10 mouse cellular contexts compared by ENCODE assay signal in the genomic region with DNA sequence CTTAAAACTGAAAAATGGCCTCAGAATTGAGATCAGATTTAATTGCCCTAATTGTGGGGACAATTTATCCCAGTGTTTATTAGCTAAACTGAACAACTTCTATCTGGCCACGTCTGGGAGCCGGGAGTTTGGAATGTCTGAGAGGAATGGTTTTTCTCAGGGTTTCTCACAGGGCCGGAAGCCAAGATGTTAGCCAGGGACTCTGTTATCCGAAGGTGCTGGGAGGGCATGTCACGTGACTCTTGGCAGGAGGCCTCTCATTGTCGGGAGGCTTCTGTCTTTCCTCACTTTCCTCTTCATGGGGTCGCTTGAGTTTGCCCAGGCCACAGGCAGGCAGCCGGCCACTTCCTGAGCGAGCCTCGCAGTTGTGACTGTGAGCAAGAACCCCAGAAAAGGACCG. TPM values are rescaled to one million over a fixed set of nuclear protein-coding genes. Genes with fewer than 3 reads are reported as not detected.
DNase-seq lines count a peak whose midpoint lies in the region; ATAC-seq and TF ChIP-seq lines count a peak whose summit lies in the region.
"Had no signal": no experiment of that assay in that cellular context is flagged by ENCODE, and none has a peak within 500 bp of the region (broad histone marks: within the 10 kb centered on the region; RNA-seq: fewer than 3 reads in every experiment).

No protein-coding gene starts in this region.

- H3K27ac ChIP-seq in forebrain, postnatal 0 days (ENCODE audit: low read depth, low read length) = no peak overlapping the region
- no peak overlapping the region for H3K27ac ChIP-seq in kidney, adult 2 months (ENCODE audit: insufficient read depth, low read depth, low read length)
- H3K27ac ChIP-seq: neural tube, embryonic 12.5 days had no signal

- no peaks in the 10 kb centered on the region for H3K36me3 ChIP-seq in forebrain, postnatal 0 days (ENCODE audit: insufficient read depth)
- H3K36me3 ChIP-seq in kidney, adult 2 months (ENCODE audit: control insufficient read depth, insufficient read depth, low read length) = no peaks in the 10 kb centered on the region
- no peaks in the 10 kb centered on the region for H3K36me3 ChIP-seq in myocyte (ENCODE audit: control insufficient read depth, insufficient read depth)
- H3K36me3 ChIP-seq: neural tube, embryonic 12.5 days had no signal

- peak; percentile 47 for DNase-seq in left cerebral cortex, postnatal 4 days
- DNase-seq in left cerebral cortex, adult 9 months (ENCODE audit: low spot score in 2 of 2) = no peak
- no peak for DNase-seq in forebrain, postnatal 0 days
- peak; percentile 69 for DNase-seq in kidney, adult 2 months
- no peak for DNase-seq in layer of hippocampus, adult 11-12 months (ENCODE audit: low spot score)
- DNase-seq in urinary bladder, postnatal 10 days (ENCODE audit: low spot score) = no peak
- no peak for DNase-seq in gastrocnemius, postnatal 36 days

- H3K9ac ChIP-seq in forebrain, postnatal 0 days = no peak overlapping the region
- H3K9ac ChIP-seq: neural tube, embryonic 12.5 days had no signal

- H3K79me2 ChIP-seq in myocyte (ENCODE audit: control insufficient read depth, insufficient read depth) = no peaks in the 10 kb centered on the region

- H3K27me3 ChIP-seq in forebrain, postnatal 0 days (ENCODE audit: insufficient read depth, low read length) = no peaks in the 10 kb centered on the region
- H3K27me3 ChIP-seq in kidney, adult 2 months (replicated peaks; ENCODE audit: control insufficient read depth, insufficient read depth, low read length) = no peaks in the 10 kb centered on the region
- H3K27me3 ChIP-seq in myocyte (ENCODE audit: control insufficient read depth, insufficient read depth, insufficient read length) = peaks cover 15% of the 10 kb centered on the region
- H3K27me3 ChIP-seq: neural tube, embryonic 12.5 days had no signal

- H3K9me3 ChIP-seq in forebrain, postnatal 0 days (ENCODE audit: low read length) = no peaks in the 10 kb centered on the region
- H3K9me3 ChIP-seq: neural tube, embryonic 12.5 days had no signal

- no peak for TF ChIP-seq POLR2A in kidney, adult 2 months (IDR thresholded peaks at IDR 0.05; ENCODE audit: low read depth, low read length)
- no peak for TF ChIP-seq POLR2A in myocyte (IDR thresholded peaks at IDR 0.05; ENCODE audit: insufficient read length, low read depth)

- H3ac ChIP-seq in myocyte (ENCODE audit: control insufficient read depth, insufficient read length) = no peak overlapping the region

- WGBS in forebrain, postnatal 0 days = 11% methylated on average over 11 of the region's 11 CpGs
- WGBS in kidney, adult 2 months = 32% methylated on average over 11 of the region's 11 CpGs

- no peaks in the 10 kb centered on the region for H3K4me1 ChIP-seq in forebrain, postnatal 0 days (ENCODE audit: insufficient read depth)
- no peaks in the 10 kb centered on the region for H3K4me1 ChIP-seq in kidney, adult 2 months (ENCODE audit: control insufficient read depth, insufficient read depth, low read length)

- TF ChIP-seq CTCF in forebrain, postnatal 0 days (IDR thresholded peaks at IDR 0.05; ENCODE audit: low read depth) = no peak
- TF ChIP-seq CTCF in kidney, adult 2 months (conservative IDR thresholded peaks at IDR 0.05; ENCODE audit: insufficient read depth, insufficient read length, low read depth, low read length) = no peak

- peak; percentile 18; the same call in 1 of the 2 replicates for ATAC-seq in forebrain, postnatal 0 days

- no peak overlapping the region for H3K4me2 ChIP-seq in forebrain, postnatal 0 days (ENCODE audit: low read depth)
- H3K4me2 ChIP-seq in myocyte (ENCODE audit: low read depth) = no peak overlapping the region
- H3K4me2 ChIP-seq: neural tube, embryonic 12.5 days had no signal

- no peak overlapping the region for H3K4me3 ChIP-seq in forebrain, postnatal 0 days (ENCODE audit: low read depth, low read length)
- no peak overlapping the region for H3K4me3 ChIP-seq in kidney, adult 2 months (ENCODE audit: insufficient read depth, low read depth, low read length)
- no peak overlapping the region for H3K4me3 ChIP-seq in myocyte
- H3K4me3 ChIP-seq: erythroblast, embryonic 14.5 days; neural tube, embryonic 12.5 days had no signal

- intact Hi-C loops in left cerebral cortex, postnatal 4 days (cut with DNase I) = no loop called here
- intact Hi-C loops in gastrocnemius, postnatal 36 days (cut with DNase I) = no loop called here

TF ChIP-seq in myocyte, 11 proteins besides CTCF, POLR2A, EP300 and RAD21:
- peak; percentile 49 for TF ChIP-seq USF1 (IDR thresholded peaks at IDR 0.05; ENCODE audit: low read depth)
- TF ChIP-seq REST (IDR thresholded peaks at IDR 0.05; ENCODE audit: insufficient read depth, insufficient read length) = no peak

RNA-seq across cellular contexts. Expression of a gene that starts 31.7 kb away (rescaled TPM):
- total RNA-seq in left cerebral cortex, postnatal 4 days (2021) = 10 to 100 TPM; 46.7 to 46.8 TPM
- 56.1 and 63.5 TPM in 2 replicates for total RNA-seq in forebrain, postnatal 0 days (2014; rRNA removed)
- 34.7 and 47.3 TPM in 2 replicates for polyA plus RNA-seq in forebrain, postnatal 0 days (2015; fragmentation: Nextera tagmentation; extraction: Ambion mirVana)
- polyA plus RNA-seq in kidney, adult 2 months (2012; rRNA removed) = 43.1 and 43.5 TPM in 2 replicates
- 40.4 TPM for polyA plus RNA-seq in myocyte (2012; fragmentation: generic; extraction: Trizol)
- 1 to 10 TPM; 7.5 to 9.5 TPM for total RNA-seq in gastrocnemius, postnatal 36 days (2021)

Comparison
In these comparisons a context has a peak if more than half of its experiments do, and no peak if none do; other contexts are left out.
1. DNase-seq: peak in left cerebral cortex, postnatal 4 days (single experiment) and kidney, adult 2 months (single experiment); none in left cerebral cortex, adult 9 months (0 of 2), forebrain, postnatal 0 days (single experiment), layer of hippocampus, adult 11-12 months (single experiment), urinary bladder, postnatal 10 days (single experiment) and gastrocnemius, postnatal 36 days (0 of 2).